Mouse (Mus musculus) lung, adult 2 months (tissue): ENCODE results near the gene Tnrc6a. TPM values are rescaled to one million over a fixed set of nuclear protein-coding genes. Genes with fewer than 3 reads are reported as not detected.

Source experiments
- DNase-seq: peaks from one replicate; pipeline ENCODE4 v3.0.0; 2022
- H3K4me1 ChIP-seq: fragments of 200-500 bp; 2 replicates; pipeline ENCODE4 v1.6.1; 2011; ENCODE audit warnings: low read length; ENCODE audit not compliant: control insufficient read depth, insufficient read depth
- H3K4me3 ChIP-seq: fragments of 200-500 bp; replicated peaks from 2 replicates; pipeline ENCODE3; 2011; ENCODE audit warnings: low read depth, mild to moderate bottlenecking, control low read depth, low read length; ENCODE audit errors: extremely low read depth
- CTCF ChIP-seq: fragments of 200-500 bp; IDR thresholded peaks from 2 replicates; pipeline ENCODE4 v1.5.1; 2011; ENCODE audit warnings: mild to moderate bottlenecking, low read length, control low read depth; ENCODE audit not compliant: insufficient read depth
- POLR2A ChIP-seq: fragments of 200-500 bp; IDR thresholded peaks from 2 replicates; pipeline ENCODE4 v1.6.1; 2011; ENCODE audit warnings: low read depth, mild to moderate bottlenecking, control low read depth, low read length, borderline replicate concordance; ENCODE audit errors: extremely low read depth
- WGBS: fragments of 180-500 bp; shearing (Covaris S2); methylation state at CpG from one replicate; pipeline ENCODE4 v1.1.7; 2018; 5-methylcytosine and 5-hydroxymethylcytosine counted together
- polyA plus RNA-seq: library from polyadenylated mRNA; depleted of rRNA; stranded (reverse); fragments of >200 nt; gene quantifications from 2 replicates; pipeline ENCODE4 v1.2.3, GENCODE M21; 2012

The Tnrc6a gene
- polyA plus RNA-seq, 1 experiment: 33.2 TPM

- no peak overlapping the region for H3K4me3 ChIP-seq
- no peak for DNase-seq
- TF ChIP-seq CTCF: no peak
- TF ChIP-seq POLR2A: no peak
- H3K4me1 ChIP-seq: no peaks in the 10 kb centered on the region
- WGBS: 68% methylated on average over 2 of the region's 2 CpGs
These were observed 91.5 kb downstream of the Tnrc6a start for GRCm38 (mm10) chr7:123215138-123215537.

- Histone ChIP-seq H3K4me3 (no peak overlapping the region), H3K4me1 (no peaks in the 10 kb centered on the region)
- TF ChIP-seq POLR2A (no peak), CTCF (no peak)
- WGBS: 67% methylated on average over 7 of the region's 7 CpGs
- DNase-seq: no peak
These were observed 94.0 kb downstream of the Tnrc6a start for GRCm38 (mm10) chr7:123217448-123218354.

GRCm38 (mm10) chr7:123218620-123219019 lies 94.9 kb downstream of the Tnrc6a start:
- DNase-seq: no peak
- WGBS: 48% methylated on average over 6 of the region's 6 CpGs
- TF ChIP-seq CTCF: no peak
- no peak for TF ChIP-seq POLR2A
- no peaks in the 10 kb centered on the region for H3K4me1 ChIP-seq
- no peak overlapping the region for H3K4me3 ChIP-seq

- Histone ChIP-seq H3K4me3 (no peak overlapping the region), H3K4me1 (no peaks in the 10 kb centered on the region)
- no peak for DNase-seq
- TF ChIP-seq CTCF (no peak), POLR2A (no peak)
- WGBS: 73% methylated on average over 13 of the region's 13 CpGs
These were observed 96.3 kb downstream of the Tnrc6a start for GRCm38 (mm10) chr7:123219781-123220632.

- whole genome bisulfite sequencing: 73% methylated on average over 2 of the region's 2 CpGs
- TF ChIP-seq POLR2A: no peak
- TF ChIP-seq CTCF: no peak
- H3K4me1 ChIP-seq: no peaks in the 10 kb centered on the region
- no peak overlapping the region for H3K4me3 ChIP-seq
- no peak for DNase-seq
These were observed 96.9 kb downstream of the Tnrc6a start for GRCm38 (mm10) chr7:123220633-123220942.

- TF ChIP-seq POLR2A: no peak
- TF ChIP-seq CTCF: no peak
- WGBS: 74% methylated on average over 9 of the region's 9 CpGs
These were observed 100.4 kb downstream of the Tnrc6a start for GRCm38 (mm10) chr7:123224076-123224475.

GRCm38 (mm10) chr7:123225159-123225558 lies 101.5 kb downstream of the Tnrc6a start:
- Histone ChIP-seq H3K4me3 (no peak overlapping the region), H3K4me1 (no peaks in the 10 kb centered on the region)
- DNase-seq: no peak
- TF ChIP-seq CTCF (no peak), POLR2A (no peak)
- 77% methylated on average over 4 of the region's 4 CpGs for WGBS

More at GRCm38 (mm10) chr7:123224076-123224475, 100.4 kb downstream of the Tnrc6a start:
- Histone ChIP-seq H3K4me3 (no peak overlapping the region), H3K4me1 (no peaks in the 10 kb centered on the region)
- no peak for DNase-seq

- Histone ChIP-seq H3K4me1 (no peaks in the 10 kb centered on the region), H3K4me3 (no peak overlapping the region)
- DNase-seq: no peak
- TF ChIP-seq POLR2A (no peak), CTCF (no peak)
- 26% methylated on average over 4 of the region's 4 CpGs for WGBS
These were observed 111.8 kb downstream of the Tnrc6a start for GRCm38 (mm10) chr7:123235449-123235848.

- 58% methylated on average over 4 of the region's 4 CpGs for WGBS
- H3K4me1 ChIP-seq: no peaks in the 10 kb centered on the region
- DNase-seq: no peak
- TF ChIP-seq CTCF (no peak), POLR2A (no peak)
- H3K4me3 ChIP-seq: no peak overlapping the region
These were observed 114.9 kb downstream of the Tnrc6a start for GRCm38 (mm10) chr7:123238621-123239020.
